Mouse (Mus musculus) common myeloid progenitor, adult 5-6 weeks (primary cell): ENCODE results near the gene Eif4g3. TPM values are rescaled to one million over a fixed set of nuclear protein-coding genes. Genes with fewer than 3 reads are reported as not detected.

Experiments used
- ATAC-seq: replicated peaks from 2 replicates; pipeline ENCODE4 v1.8.0; 2016; ENCODE audit warnings: low read depth, mild to moderate bottlenecking, moderate TSS enrichment, inconsistent platforms; ENCODE audit not compliant: poor library complexity, severe bottlenecking
- total RNA-seq: library from RNA; stranded (forward); fragments of 200-1000, 187-1606 nt; gene quantifications from 2 replicates; pipeline ENCODE4 v1.2.3, GENCODE M21; 2017

Gene Eif4g3
- total RNA-seq, 1 experiment from 2014 or later, result 51.2 TPM

DNA sequence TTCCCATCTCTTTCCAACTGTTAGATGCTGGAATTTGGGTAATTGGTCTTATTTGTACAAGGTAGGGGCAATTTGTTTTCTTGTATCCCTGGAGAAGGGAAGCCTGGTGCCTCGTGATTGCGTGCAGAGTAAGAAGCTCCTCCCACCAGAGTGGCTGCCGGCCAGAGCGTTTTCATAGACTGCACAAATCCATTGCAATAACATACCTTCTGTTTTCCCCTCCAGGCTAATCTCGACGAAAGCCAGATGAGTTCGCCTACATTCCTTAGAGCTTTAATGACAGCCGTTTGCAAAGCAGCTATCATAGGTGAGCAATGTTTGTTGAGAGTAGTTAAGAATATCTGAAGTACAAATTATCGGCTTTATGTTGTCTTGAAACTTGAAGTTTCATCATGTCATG lies 208.9 kb downstream of the Eif4g3 start:
- ATAC-seq, result no peak

DNA sequence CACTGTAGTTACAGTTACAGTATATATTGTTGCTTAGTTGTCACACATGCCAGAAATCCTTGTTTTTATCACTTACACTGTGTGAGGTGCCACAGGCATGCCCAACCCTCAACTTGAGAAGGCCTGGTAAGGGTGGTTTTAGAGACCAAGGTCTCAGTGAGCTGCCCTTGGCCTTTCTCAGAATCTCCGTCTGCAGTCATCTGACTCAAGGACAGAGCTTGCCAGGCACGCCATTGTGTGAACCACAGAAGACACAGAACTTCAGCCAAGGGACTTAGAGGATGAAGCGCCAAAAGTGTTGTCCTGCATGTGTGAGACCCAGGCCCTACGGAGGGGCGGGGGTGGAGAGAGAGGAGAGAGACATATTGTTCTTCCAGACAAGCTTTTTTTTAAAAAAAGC lies 217.3 kb downstream of the Eif4g3 start:
- no peak for ATAC-seq

DNA sequence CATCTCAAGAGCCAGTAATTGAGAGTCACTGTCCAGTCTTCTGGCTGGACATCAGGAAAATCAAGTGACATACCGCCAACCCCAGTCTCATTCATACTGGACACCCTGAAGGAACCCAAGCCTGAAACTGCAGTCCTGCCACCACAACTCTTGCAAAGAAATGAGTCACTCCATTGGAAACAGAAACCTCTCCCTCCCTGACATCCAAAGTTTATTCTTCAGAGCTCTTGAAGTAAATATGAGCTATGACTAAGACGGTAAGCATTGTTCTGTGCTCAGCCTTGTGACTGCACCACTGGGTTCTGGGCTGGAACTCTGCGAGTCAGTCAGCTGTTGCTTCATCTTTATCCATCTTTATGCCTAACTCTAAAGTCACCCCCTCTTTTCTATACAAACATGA lies 221.0 kb downstream of the Eif4g3 start:
- ATAC-seq, result no peak

DNA sequence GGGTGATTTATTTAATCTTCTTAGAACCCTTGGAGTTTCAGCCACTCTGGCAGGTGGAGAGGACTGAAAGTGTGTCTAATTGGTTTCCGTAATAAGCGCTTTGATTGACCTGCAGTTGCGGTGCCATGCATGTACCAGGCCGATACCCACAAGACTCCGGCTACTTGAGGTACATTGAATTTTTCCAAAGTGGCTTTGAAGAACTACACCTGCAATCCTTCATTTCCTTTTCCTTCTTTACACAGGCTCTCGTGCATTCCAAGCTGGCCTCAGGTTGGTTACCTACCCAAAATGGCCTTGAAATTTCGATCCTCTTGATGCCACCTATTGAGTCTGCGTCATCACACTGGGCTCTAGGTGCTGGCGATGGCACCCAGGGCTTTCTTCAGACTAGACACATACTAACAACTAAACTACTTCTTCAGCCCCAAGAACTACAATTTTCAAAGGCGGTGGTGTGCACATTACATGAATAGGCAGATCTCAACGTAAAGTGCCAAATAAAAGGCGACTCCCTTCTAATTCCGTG lies 222.9 kb downstream of the Eif4g3 start:
- ATAC-seq, result no peak

DNA sequence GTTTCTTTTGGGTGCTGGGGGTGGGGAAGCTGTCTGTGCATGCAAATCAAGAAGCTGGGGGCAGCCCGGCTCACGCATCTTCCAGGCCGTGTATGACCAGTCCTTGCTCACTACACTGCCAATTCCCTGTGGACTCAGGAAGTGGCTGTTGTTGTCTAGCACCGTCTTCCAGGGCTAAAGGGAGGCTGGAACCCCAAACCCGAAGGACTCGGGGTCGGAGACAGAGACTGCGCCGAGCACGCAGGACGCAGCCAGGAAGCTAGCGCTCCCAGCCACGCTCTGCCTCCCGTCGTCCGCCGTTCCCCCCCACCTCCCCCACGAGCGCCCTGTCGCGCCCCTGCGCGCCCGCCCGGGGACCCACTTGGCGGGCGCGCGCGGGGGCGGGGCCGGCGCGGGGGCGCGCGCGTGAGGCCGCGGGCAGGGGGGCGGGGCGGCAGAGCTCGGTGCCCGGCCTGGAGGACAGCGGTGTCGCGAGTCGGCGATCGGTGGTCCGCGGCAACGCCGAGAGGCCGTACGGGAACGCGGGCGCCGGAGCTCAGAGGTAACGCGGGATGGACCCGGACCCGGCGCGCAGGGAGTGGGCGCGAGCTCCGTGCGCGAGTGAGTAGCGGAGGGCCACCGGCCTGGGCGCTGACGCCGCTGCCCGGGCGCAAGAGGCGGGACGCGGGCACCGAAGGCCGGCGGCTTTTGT lies 223.5 kb downstream of the Eif4g3 start, which contains the start of gene Hp1bp3:
TSS of gene Hp1bp3 (plus strand) at position 97 of the 691 bp plus-strand sequence.
- peak; percentile 55 for ATAC-seq

DNA sequence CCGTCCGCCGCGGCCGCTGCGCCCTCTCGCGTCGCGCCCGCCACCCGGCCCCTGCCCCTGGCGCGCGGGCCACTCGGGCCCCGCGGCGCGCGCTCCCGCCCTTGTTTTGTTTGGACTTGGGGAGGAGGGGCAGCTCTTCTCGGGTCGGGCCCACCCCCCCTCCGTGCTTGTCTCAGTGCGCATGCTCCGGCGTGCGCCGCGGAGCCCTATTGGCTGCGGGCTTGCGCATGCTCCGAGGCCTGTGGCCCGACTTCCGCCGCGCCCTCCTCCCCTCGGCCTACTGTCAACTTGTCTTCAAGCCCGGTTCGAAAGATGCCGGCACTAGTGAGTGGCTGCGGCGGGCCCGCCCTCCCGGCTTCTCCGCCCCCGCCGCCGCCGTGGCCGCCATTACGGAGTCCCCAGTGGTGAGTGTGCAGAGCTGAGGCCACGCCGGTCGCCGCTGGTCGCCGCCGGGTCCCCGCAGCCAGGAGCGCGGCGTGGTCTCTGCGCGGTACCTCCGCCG lies 224.1 kb downstream of the Eif4g3 start:
- peak; percentile 82 for ATAC-seq

DNA sequence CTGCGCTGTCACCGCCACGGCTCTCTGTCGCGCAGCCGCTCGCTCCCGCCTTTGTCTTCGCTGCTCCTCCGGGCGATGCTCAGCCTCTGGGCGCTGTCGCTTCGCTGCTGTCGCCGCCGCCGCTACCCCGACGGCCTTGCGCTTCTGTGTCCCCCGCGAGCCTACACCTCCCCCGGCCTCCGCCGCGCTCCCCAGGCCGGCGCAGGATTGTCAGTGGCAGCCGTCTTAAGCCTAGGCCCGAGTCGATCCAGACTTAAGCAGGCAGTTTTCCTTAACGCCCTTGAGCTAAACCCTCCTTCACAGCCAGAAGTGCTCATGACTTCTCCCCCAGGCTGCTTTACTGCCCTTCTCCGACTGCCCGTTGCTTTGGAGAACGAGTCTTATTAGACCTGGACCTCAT lies 224.6 kb downstream of the Eif4g3 start:
- no peak for ATAC-seq

DNA sequence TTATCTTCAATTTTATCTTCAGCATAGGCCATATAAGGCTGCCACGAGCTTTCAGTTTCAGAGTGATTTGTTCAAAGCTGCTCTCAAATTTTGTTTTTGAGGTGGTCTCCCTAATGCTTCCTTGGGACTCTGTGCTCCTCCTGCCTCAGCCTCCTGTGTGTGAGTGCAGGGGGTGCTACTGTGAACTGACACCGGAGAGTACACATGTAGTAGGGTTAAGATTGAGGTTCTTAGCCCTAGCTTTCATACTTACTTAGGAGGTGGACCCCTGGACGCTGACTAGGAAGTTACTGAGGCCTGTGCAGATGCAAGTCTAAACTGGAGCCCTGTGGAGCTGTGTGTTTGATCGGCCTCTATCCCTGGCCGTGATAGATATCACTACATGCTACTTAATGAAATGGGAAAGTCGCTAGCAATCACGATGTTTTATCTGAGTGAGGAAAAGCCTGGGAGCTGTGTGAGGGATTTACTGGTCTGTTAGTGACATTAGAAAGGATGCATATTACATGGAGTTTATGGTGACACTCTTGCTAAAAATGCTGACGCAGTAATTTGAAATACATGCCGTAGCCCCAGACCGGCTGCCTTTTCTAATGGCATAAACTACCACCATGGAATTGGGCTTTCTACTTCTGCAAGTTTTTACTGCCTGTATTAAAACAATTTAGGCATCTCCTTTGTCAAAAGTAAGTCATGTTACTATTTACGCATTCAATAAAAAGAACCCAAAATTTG lies 225.3 kb downstream of the Eif4g3 start:
- no peak for ATAC-seq

DNA sequence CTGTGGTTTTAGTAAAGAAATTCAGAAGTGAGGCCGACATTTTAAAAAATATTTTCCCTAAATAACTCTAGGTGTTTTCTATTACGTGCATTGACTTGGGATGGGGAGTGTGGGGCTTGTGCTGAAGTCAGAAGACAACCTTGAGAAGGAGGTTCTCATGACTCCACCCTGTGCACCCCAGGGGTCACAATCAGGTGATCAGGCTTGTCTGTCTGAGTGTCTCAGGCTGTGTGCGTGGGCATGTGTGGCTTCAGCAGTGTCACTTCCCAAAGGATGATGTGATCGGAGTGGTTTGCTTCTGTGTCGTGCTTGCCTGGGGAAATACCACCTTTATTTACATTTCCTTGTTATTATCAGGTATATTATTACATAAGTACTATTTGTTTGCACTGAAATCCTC lies 226.5 kb downstream of the Eif4g3 start:
- ATAC-seq, result no peak

DNA sequence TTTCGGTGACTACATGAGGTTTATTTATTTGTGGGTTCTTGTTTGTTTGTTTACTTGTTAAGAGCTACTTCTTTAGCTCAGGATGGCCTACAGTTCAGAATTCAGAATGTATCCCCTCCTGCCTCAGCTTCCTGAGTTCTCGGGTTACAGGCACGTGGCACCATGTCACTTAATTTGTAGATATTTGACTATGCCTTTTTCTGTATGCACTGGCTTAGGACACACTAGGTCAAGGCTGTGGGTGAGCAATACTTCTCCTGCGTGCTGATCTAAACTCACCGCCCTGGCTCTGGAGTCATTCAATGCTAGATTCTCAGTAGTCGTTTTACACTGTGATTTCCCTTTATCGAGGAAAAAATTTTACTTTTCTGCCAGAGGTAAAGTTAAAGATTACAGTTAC lies 227.9 kb downstream of the Eif4g3 start:
- ATAC-seq, result no peak

DNA sequence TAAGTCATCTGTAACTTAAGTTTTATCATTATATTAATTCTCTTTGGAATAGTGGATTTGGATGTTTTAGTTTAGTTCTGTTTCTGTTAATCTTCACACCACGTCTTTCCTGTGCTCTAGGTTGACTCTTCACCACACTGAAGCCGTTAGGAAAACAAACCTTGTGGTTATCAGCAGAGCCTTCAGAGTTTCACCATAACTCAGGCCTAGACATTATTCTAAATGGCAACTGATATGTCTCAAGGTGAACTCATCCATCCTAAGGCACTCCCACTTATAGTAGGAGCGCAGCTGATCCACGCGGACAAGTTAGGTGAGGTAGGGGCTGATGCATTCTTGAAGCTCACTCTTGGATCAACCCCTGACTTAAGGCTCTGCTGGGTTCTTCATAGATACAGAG lies 228.6 kb downstream of the Eif4g3 start:
- ATAC-seq, result peak; percentile 24; the same call in 1 of the 2 replicates

DNA sequence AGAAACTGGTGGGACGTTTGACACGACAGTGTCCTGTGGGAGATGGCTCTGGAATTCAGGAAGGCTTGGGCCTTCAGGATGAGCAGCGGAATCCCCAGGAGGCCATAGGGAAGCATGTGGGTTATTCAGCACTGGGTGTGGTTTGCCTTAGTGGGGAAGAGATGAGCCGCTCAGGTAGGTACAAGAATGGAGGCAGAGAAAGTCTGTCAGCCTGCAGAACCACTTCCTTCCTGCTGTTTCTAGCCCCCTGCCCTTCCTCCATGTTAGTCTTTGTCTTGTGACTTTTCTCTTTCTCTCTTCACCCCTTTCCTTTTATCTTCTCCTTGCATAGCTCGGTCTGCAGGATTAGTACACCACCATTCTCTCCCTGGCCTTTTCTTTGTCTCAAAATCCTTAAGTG lies 229.6 kb downstream of the Eif4g3 start:
- ATAC-seq, result no peak

DNA sequence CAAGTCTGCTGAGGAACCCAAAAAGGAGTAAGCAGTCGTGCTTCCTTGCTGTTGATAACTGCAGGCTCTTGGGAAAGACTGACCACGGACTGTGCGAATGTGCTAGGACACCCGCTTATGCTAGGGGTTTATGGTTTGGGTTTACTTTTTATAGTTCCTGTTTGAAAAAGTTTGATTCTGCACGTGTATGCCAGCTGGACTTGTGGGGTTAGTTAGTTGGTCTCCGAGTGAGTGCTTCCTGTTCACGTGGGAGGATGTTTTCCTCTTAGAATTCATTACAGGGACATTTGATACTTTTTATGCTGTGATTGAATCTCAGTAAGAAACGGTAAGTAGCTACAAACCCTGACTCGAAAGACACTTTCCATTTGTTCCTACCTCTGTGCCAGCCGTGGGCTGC lies 230.8 kb downstream of the Eif4g3 start:
- peak; percentile 17; the same call in 1 of the 2 replicates for ATAC-seq

DNA sequence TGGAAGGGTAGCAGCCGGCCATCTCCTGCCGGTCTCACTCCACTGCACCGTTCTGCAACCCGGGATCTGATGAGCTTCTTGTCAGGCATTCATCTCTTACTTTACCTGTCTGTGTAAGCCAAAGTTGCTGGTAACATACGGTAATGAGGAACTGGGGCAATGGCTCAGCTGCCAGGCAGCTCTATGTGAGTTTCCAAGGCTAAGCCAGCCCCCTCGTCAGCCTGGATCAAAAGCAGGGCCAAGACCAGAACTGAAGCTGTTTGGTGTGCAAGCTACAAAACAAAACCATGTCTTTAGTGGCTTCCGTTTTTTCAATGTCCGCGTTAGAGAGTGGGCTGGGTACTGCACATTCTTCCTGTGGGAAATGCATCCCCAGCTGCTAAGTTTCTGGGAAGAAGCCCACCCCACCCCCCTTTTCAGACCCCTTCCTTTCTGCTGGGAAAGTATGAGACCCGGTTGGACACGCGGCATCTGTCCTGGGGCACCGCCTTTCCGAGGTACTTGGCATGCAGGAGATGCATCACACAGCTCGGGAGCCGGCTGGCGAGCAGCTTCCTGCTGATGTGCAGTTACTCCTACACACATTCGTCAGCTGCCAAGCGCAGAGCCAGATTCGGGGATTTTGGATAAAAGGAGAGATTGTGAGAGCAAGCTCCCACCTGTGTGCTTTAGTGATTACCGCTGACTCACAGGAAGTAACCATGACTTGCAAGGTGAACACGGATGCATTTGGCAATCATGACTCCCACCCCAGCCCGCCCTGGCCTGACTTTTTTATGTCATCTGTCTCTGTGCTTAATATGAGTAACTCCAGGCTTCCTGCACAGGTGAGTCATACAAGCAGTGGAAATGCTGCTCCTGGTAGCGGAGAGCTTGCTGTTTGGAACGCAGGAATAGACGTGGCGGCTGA lies 254.2 kb downstream of the Eif4g3 start:
- no peak for ATAC-seq

DNA sequence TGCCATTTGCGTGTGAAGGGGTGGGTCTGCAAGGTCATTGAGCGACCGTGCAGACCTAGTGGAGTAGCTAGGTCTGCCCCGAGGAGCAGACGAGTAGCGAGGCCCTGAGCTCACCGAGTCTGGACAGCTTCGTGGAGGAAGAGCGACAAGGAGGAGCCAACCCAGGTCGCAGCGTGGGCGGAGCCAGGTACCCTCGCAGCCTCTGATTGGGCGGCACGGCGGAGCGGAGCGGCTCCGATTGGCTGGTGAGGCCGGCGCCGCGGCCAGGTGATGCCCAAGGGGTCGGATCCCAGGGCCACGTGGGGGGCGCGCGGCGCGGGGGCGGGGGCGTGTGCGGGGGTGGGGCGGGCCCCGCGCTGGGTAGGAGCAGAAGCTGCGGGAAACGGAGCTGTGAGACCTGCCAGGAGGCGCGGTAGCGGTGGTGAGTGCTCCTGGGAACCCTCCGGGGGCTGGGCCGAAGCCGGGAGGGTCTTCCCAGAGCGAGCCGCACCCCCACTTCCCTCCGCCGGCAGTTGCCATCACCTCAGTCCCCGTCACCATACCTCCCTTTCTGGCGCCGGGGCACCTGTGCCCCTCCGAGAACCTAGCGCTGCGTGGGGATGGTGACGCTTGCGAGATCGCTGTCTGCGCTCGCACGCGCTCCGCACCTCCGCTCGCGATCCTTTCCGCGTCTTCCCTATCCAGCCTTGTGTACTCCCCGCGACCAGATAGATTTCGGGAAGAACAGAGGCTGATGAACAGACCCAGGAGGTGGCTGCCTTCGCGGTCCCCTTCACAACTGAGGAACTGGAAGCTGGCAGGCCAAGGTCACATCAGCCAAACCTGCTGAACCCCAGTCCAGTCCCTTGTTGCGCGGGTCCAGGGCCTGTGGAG lies 257.5 kb downstream of the Eif4g3 start, which contains the start of the genes Sh2d5 and Kif17:
TSS of gene Sh2d5 (plus strand) at position 316 of the 873 bp plus-strand sequence.
TSS of gene Kif17 (plus strand) at position 348 of the 873 bp plus-strand sequence.
- peak; percentile 82 for ATAC-seq

DNA sequence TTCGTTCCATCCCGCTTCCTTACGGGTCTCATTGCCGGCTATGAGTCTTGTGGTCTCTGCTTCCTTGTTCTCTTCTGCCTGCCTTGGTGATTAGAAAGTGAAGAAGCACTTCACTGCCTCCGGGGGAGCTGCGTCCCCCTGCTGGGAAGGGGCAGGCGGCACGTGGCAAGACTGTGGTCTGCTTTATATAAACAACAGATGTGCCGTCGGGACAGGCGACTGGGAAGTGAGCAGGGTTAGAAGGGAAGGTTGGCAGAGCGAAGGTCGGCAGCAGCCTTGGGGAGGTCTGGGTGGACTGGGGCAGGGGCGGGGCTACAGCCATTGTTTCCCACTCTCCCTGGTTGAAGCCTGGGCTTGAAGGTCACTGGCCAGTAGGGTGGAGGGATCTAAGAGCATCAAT lies 259.0 kb downstream of the Eif4g3 start:
- ATAC-seq, result peak; percentile 57

DNA sequence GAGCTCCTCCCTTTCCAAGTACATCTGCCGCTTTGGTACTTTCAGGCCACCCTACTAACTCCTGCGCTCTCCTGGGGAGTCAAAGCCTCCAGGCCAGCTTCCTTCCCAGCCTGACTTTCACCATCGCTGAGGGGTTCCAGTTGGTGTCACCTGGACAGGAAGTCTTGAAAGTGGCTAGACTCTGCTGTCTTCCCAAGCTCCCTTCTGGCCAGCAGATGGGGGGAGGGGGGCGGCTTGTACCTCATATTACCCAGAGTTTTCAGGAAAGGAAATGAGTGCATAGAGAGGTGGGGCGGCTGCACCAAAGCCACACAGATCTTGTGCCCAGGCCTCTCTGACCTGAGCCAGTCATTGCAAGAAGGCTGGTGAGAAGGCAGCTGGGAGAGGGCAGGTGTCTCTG lies 259.4 kb downstream of the Eif4g3 start:
- no peak for ATAC-seq

DNA sequence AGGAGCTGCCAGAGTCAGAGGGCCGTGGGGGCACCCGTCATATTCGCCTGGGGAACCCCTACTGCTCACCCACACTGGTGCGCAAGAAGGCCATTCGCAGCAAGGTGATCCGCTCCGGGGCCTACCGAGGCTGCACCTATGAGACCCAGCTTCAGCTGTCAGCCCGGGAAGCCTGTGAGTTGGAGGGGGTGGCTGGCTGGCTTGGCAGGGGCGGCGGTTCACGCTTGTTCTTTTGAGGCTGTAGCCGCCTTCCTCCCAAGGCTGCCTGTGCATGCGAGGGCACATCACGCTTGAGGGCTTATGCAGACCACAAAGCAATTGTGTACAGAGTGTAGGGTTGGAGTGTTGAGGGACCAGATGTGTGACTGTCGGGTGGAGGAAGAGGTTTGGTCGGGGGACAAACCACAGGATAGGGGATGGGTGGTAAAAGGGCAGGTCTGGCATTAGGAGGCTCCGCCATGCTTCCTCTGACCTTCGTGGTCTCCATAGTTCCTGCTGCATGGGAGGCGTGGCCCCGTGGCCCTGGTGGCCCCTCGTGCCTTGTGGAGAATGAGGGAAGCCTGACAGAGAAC lies 264.4 kb downstream of the Eif4g3 start:
- peak; percentile 73 for ATAC-seq
